Mouse (Mus musculus) liver, embryonic 12.5 days (tissue): ENCODE results near the gene Cage1. TPM values are rescaled to one million over a fixed set of nuclear protein-coding genes. Genes with fewer than 3 reads are reported as not detected.

Experiments used
- ATAC-seq: fragments of 200-750 bp; cut with Nextera tagmentation; 2 replicates; pipeline ENCODE4 v1.8.0; 2017; ENCODE audit warnings: moderate number of reproducible peaks, mild to moderate bottlenecking, moderate library complexity
- H3K27ac ChIP-seq: fragments of 300-500 bp; sonication (generic); 2 replicates; pipeline ENCODE4 v1.5.1; 2016; ENCODE audit warnings: mild to moderate bottlenecking
- H3K27me3 ChIP-seq: fragments of 300-500 bp; sonication (generic); replicated peaks from 2 replicates; pipeline ENCODE4 v1.6.1; 2016; ENCODE audit warnings: mild to moderate bottlenecking, moderate library complexity
- H3K36me3 ChIP-seq: fragments of 300-500 bp; sonication (generic); 2 replicates; pipeline ENCODE4 v1.6.1; 2016; ENCODE audit warnings: mild to moderate bottlenecking, moderate library complexity
- H3K4me1 ChIP-seq: fragments of 300-500 bp; sonication (generic); 2 replicates; pipeline ENCODE4 v1.6.1; 2016
- H3K4me2 ChIP-seq: fragments of 300-500 bp; sonication (generic); 2 replicates; pipeline ENCODE4 v1.6.1; 2016; ENCODE audit warnings: mild to moderate bottlenecking, moderate library complexity
- H3K4me3 ChIP-seq: fragments of 300-500 bp; sonication (generic); 2 replicates; pipeline ENCODE4 v1.5.1; 2016; ENCODE audit warnings: mild to moderate bottlenecking, moderate library complexity
- H3K9ac ChIP-seq: fragments of 300-500 bp; sonication (generic); 2 replicates; pipeline ENCODE4 v1.6.1; 2016; ENCODE audit warnings: mild to moderate bottlenecking, moderate library complexity
- H3K9me3 ChIP-seq: fragments of 300-500 bp; sonication (generic); replicated peaks from 2 replicates; pipeline ENCODE4 v1.6.1; 2016; ENCODE audit warnings: mild to moderate bottlenecking, moderate library complexity
- WGBS: fragments of 180-500 bp; shearing (Covaris S2); methylation state at CpG from one replicate; pipeline ENCODE4 v1.1.7; 2016; ENCODE audit not compliant: insufficient replicate concordance; 5-methylcytosine and 5-hydroxymethylcytosine counted together
- microRNA-seq: library from miRNA; unstranded; fragments of <30 nt; microRNA quantifications from one replicate; pipeline ENCODE4, GENCODE M21; 2017
- polyA plus RNA-seq: library from polyadenylated mRNA; unstranded; fragments of >200 nt; fragmentation: Nextera tagmentation; extraction: Ambion mirVana; gene quantifications from 2 replicates; pipeline ENCODE4 v1.2.1, GENCODE M21; 2016

Gene Cage1
- polyA plus RNA-seq, 1 experiment from 2014 or later, result 0.88 TPM

GRCm38 (mm10) chr13:37963354-37964007, 73.4 kb downstream of the Cage1 start:
- no peaks in the 10 kb centered on the region for H3K36me3 ChIP-seq
- peak overlapping the region; percentile 58 for H3K4me3 ChIP-seq
- WGBS, result 2% methylated on average over 12 of the region's 12 CpGs
- peak overlapping the region; percentile 83 for H3K4me2 ChIP-seq
- H3K9ac ChIP-seq, result peak overlapping the region; percentile 71
- peak overlapping the region; percentile 86 for H3K27ac ChIP-seq
- no peaks in the 10 kb centered on the region for H3K9me3 ChIP-seq
- H3K4me1 ChIP-seq, result peaks cover 79% of the 10 kb centered on the region
- ATAC-seq, result no peak
- H3K27me3 ChIP-seq, result no peaks in the 10 kb centered on the region

GRCm38 (mm10) chr13:37962541-37962940, 74.3 kb downstream of the Cage1 start:
- Histone ChIP-seq H3K27me3 (no peaks in the 10 kb centered on the region), H3K4me1 (peaks cover 86% of the 10 kb centered on the region), H3K9ac (no peak overlapping the region), H3K27ac (no peak overlapping the region), H3K36me3 (no peaks in the 10 kb centered on the region), H3K4me2 (no peak overlapping the region), H3K9me3 (no peaks in the 10 kb centered on the region), H3K4me3 (no peak overlapping the region)
- no peak for ATAC-seq
- 75% methylated on average over 9 of the region's 9 CpGs for WGBS

GRCm38 (mm10) chr13:37959936-37960335, 76.9 kb downstream of the Cage1 start:
- WGBS, result 75% methylated on average over 7 of the region's 7 CpGs
- Histone ChIP-seq H3K4me3 (no peak overlapping the region), H3K27me3 (no peaks in the 10 kb centered on the region), H3K4me1 (peaks cover 64% of the 10 kb centered on the region), H3K36me3 (no peaks in the 10 kb centered on the region), H3K4me2 (no peak overlapping the region), H3K9me3 (no peaks in the 10 kb centered on the region), H3K27ac (no peak overlapping the region), H3K9ac (no peak overlapping the region)
- no peak for ATAC-seq

- H3K4me1 ChIP-seq, result peaks cover 61% of the 10 kb centered on the region
- WGBS, result 52% methylated on average over 15 of the region's 15 CpGs
- no peak overlapping the region for H3K4me3 ChIP-seq
- peak overlapping the region; percentile 67 for H3K27ac ChIP-seq
- no peaks in the 10 kb centered on the region for H3K36me3 ChIP-seq
- peak overlapping the region; percentile 20; the same call in 1 of the 2 replicates for H3K4me2 ChIP-seq
- ATAC-seq, result no peak
- no peak overlapping the region for H3K9ac ChIP-seq
- no peaks in the 10 kb centered on the region for H3K9me3 ChIP-seq
- H3K27me3 ChIP-seq, result no peaks in the 10 kb centered on the region
Observed at GRCm38 (mm10) chr13:37959239-37959907, 77.5 kb downstream of the Cage1 start.

- no peak overlapping the region for H3K4me3 ChIP-seq
- peak overlapping the region; percentile 67 for H3K27ac ChIP-seq
- H3K36me3 ChIP-seq, result no peaks in the 10 kb centered on the region
- peak; percentile 76 for ATAC-seq
- H3K4me2 ChIP-seq, result peak overlapping the region; percentile 20; the same call in 1 of the 2 replicates
- no peaks in the 10 kb centered on the region for H3K27me3 ChIP-seq
- WGBS, result 52% methylated on average over 18 of the region's 18 CpGs
- no peaks in the 10 kb centered on the region for H3K9me3 ChIP-seq
- H3K9ac ChIP-seq, result no peak overlapping the region
- peaks cover 57% of the 10 kb centered on the region for H3K4me1 ChIP-seq
Observed at GRCm38 (mm10) chr13:37958498-37959238, 78.2 kb downstream of the Cage1 start.

Small RNA genes lying within 50 kb of the gene (microRNA-seq; reads per million reads assigned to microRNA genes)
- gene Gm27387, result not detected

Other genes with a start within 250 kb of the Cage1 start
- 103 and 107 TPM in 2 replicates for gene Ssr1, start 42.9 kb downstream of the Cage1 start, polyA plus RNA-seq
- 33.9 TPM in 2 replicates for gene Riok1, start 74 bp downstream of the Cage1 start, polyA plus RNA-seq
- 2.1 and 2.3 TPM in 2 replicates for gene Dsp, start 114.2 kb upstream of the Cage1 start, polyA plus RNA-seq
- 19.3 and 24.3 TPM in 2 replicates for gene Snrnp48, start 167.9 kb upstream of the Cage1 start, polyA plus RNA-seq